Mouse (Mus musculus): ENCODE data around the gene Slc35e3. TPM values are rescaled to one million over a fixed set of nuclear protein-coding genes. Genes with fewer than 3 reads are reported as not detected.

Slc35e3 gene
- polyA plus RNA-seq, 1 experiment: 11.8 TPM

DNA sequence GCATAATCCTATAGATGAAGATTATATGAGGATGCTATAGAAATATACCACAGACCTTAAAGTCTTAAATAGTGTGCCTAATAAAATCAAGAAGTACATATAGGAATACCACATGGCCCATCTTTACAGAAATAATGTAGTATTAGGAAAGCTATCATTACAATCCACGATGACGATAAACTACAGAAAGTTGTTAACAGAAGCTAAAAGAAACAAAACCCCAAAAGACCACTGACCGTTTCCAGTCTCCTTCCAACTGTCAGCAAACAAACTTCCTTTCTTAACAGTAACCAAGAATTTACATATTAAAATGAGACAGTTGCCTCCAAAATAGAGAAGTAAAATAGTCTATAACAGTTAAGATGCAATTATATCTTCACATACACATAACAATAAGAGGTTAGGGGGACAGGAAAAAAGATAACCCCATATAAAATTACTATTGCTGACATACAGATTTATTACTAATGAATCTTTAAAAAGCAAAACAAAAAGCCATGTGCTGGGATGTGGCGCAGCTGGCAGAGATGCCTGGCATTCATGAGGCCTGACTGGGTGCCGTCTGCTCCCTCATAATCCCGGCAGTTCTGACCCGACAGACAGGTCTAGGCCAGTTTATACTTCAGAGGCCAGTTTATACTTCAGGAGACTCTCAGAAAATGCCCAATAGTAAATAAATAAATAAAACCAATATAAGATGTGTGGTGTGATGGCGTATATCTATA, 33.6 kb upstream of the Slc35e3 start:
- no peak overlapping the region for H3K27ac ChIP-seq (replicated peaks; ENCODE audit: low read depth, low read length)
- no peaks in the 10 kb centered on the region for H3K4me1 ChIP-seq (ENCODE audit: control insufficient read depth, insufficient read depth, insufficient read length, low read length)
- H3K4me3 ChIP-seq (ENCODE audit: insufficient read depth, low read depth, low read length): no peak overlapping the region

DNA sequence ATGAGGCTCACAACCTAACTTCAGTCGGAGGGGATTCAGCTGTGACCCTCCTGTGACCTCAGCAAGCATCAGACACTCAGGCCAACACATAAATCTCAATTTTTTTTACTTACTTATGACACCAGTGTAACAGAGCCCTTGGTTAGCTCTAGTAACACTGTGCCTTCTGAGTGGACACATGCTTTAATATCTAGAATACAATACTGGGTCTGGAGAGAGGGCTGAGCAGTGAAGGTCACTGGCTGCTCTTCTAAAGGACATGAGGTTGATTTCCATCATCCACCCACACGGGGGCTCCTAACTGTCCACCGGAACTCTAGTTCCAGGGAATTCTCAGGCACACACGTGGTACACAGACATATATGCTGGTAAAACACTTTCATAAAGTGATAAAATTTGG, 32.8 kb upstream of the Slc35e3 start:
- Histone ChIP-seq H3K27ac (replicated peaks; ENCODE audit: low read depth, low read length) (no peak overlapping the region), H3K4me1 (ENCODE audit: control insufficient read depth, insufficient read depth, insufficient read length, low read length) (no peaks in the 10 kb centered on the region), H3K4me3 (ENCODE audit: insufficient read depth, low read depth, low read length) (no peak overlapping the region)

- Histone ChIP-seq H3K27ac (replicated peaks; ENCODE audit: low read depth, low read length) (no peak overlapping the region), H3K4me1 (ENCODE audit: control insufficient read depth, insufficient read depth, insufficient read length, low read length) (no peaks in the 10 kb centered on the region), H3K4me3 (ENCODE audit: insufficient read depth, low read depth, low read length) (no peak overlapping the region)
Measured at GRCm38 (mm10) chr10:117778328-117778910, 32.3 kb upstream of the Slc35e3 start.

DNA sequence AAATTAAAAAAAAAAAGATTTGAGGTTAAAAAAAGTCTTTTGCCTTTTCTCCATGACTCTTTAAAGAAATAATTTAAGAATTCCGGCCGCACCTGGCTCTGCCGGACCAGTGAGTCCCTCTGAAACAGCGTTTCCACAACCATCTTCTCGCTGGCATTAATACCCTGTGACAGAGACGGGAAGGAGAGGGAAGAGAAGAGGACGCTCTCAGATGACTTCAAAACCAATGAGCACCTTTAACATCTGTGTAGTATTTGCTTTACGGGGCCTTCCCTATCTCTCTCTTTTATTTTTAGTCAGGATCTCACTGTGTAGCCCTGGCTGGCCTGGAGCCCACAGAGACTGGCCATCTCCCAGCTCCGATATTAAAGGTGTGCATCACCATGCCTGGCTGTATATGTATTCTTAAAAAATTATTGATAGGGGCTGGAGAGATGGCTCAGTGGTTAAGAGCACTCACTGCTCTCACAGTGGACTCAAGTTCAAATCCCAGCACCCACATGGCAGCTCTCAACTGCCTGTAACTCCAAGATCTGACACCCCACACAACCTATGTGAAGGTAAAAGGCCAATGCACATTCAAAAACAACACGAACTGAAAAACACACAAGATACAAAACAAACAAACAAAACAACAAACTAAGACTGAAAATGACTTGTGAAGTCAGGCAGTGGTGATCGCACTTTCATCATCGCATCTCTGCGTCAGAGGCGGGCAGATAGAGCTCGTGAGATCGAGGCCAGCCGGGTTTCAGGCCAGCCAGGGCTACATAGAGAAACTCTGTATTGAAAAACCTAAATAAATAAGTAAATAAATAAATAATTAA, 31.5 kb upstream of the Slc35e3 start:
- H3K27ac ChIP-seq (replicated peaks; ENCODE audit: low read depth, low read length): no peak overlapping the region
- no peaks in the 10 kb centered on the region for H3K4me1 ChIP-seq (ENCODE audit: control insufficient read depth, insufficient read depth, insufficient read length, low read length)
- H3K4me3 ChIP-seq (ENCODE audit: insufficient read depth, low read depth, low read length): no peak overlapping the region

- no peak overlapping the region for H3K27ac ChIP-seq (replicated peaks; ENCODE audit: low read depth, low read length)
- H3K4me3 ChIP-seq (ENCODE audit: insufficient read depth, low read depth, low read length): no peak overlapping the region
- no peaks in the 10 kb centered on the region for H3K4me1 ChIP-seq (ENCODE audit: control insufficient read depth, insufficient read depth, insufficient read length, low read length)
Measured at GRCm38 (mm10) chr10:117777103-117777470, 30.9 kb upstream of the Slc35e3 start.

GRCm38 (mm10) chr10:117776281-117777102, 30.3 kb upstream of the Slc35e3 start:
- Histone ChIP-seq H3K4me3 (ENCODE audit: insufficient read depth, low read depth, low read length) (no peak overlapping the region), H3K27ac (replicated peaks; ENCODE audit: low read depth, low read length) (no peak overlapping the region), H3K4me1 (ENCODE audit: control insufficient read depth, insufficient read depth, insufficient read length, low read length) (no peaks in the 10 kb centered on the region)

DNA sequence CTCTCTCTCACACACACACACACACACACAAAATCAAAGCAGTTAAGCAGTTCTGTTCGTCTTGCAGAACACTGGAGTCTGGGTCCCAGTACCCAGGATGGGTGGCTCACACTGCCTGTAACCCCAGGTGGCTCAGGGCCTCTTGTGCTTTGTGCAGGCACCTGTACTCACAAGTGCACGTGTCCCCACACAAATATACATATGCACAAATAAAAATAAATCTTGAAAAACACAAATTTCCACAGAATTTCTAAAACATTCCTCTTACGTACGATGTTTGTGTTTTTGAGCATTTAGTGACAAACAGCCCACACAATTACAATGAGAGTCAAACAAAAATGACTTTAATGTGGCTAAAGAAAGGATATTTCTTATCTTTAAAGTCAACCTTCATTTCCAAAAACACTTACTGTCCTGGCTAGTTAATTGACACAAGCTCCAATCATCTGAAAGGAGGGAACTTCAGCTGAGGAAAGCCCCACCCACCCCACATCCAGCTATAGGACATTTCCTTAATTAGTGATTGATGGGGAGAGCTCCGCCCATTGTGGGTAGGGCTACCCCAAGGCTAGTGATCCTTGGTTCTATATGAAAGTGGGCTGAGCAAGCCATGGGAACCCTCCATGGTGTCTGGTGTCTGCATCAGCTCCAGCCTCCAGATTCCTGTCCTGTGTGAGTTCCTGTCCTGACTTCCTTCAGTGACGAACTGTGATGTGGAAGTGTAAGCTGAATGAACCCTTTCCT, 29.4 kb upstream of the Slc35e3 start:
- Histone ChIP-seq H3K4me1 (ENCODE audit: control insufficient read depth, insufficient read depth, insufficient read length, low read length) (no peaks in the 10 kb centered on the region), H3K27ac (replicated peaks; ENCODE audit: low read depth, low read length) (no peak overlapping the region), H3K4me3 (ENCODE audit: insufficient read depth, low read depth, low read length) (no peak overlapping the region)

GRCm38 (mm10) chr10:117774817-117775120, 28.6 kb upstream of the Slc35e3 start:
- Histone ChIP-seq H3K4me3 (ENCODE audit: insufficient read depth, low read depth, low read length) (no peak overlapping the region), H3K4me1 (ENCODE audit: control insufficient read depth, insufficient read depth, insufficient read length, low read length) (no peaks in the 10 kb centered on the region), H3K27ac (replicated peaks; ENCODE audit: low read depth, low read length) (no peak overlapping the region)

DNA sequence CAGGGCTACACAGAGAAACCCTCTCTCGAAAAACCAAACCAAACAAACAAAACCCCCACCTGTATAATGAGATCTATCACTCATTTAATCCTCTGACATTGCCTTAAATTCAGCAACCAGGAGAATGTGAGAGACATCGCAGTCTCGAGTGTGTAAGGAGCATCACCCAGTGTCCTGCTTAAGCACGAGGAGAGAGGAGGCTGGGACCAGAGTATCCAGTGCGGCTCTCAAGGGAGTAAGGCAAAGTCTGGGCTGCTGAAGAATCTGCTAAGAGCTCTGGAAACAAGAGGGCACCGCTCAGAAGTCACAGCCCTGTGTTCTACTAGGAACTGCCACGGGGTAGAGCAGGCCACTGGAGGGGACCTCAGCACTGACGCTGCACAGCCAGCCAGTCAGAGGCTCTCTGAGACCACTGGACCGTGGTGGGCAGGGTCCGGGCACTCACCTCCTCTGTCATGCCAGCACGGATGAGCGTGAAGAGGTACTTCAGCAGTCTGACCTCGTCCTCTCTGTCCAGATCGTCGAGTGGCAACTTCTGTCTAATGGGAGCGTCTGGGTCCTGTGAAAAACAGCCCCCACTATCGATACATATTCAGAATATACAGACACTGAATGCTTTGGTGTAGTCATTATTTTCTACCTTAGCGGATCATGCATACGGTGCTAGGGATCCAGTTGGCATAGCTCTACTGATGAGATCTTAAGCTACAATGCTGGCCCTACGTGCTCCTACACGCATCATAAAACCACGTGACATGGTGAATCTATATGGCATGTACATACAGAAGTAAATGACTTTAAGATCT, 28.0 kb upstream of the Slc35e3 start:
- Histone ChIP-seq H3K27ac (replicated peaks; ENCODE audit: low read depth, low read length) (no peak overlapping the region), H3K4me1 (ENCODE audit: control insufficient read depth, insufficient read depth, insufficient read length, low read length) (no peaks in the 10 kb centered on the region), H3K4me3 (ENCODE audit: insufficient read depth, low read depth, low read length) (no peak overlapping the region)

DNA sequence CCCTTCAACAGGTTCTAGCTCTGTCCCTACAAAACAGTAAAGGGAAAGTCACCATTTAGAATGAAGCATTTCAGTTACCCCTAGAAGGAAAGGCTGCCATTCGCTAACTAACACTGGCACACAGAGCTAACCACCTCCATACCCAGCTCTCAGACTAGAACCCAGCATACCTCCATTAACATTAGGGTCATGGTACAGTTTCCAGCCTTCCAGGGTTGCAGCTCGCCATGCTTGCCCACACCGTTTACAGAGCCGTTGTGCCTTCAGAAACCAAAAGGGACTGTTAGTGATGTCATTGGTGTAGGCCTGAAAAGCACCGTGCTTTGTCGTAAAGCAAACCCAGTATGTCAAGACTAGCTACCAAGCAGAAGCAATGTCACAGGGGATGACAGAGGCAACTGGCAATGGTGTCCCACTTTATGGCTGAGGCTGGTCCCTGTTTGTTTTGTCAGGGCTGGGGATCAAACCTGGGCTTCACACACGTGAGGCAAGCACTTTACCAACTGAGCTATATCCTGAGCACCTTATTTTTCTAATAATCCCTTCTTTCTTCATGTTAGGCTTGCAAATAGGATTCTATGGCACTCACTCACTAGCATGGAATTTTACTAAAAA, 27.0 kb upstream of the Slc35e3 start:
- H3K4me1 ChIP-seq (ENCODE audit: control insufficient read depth, insufficient read depth, insufficient read length, low read length): no peaks in the 10 kb centered on the region
- no peak overlapping the region for H3K4me3 ChIP-seq (ENCODE audit: insufficient read depth, low read depth, low read length)
- no peak overlapping the region for H3K27ac ChIP-seq (replicated peaks; ENCODE audit: low read depth, low read length)

DNA sequence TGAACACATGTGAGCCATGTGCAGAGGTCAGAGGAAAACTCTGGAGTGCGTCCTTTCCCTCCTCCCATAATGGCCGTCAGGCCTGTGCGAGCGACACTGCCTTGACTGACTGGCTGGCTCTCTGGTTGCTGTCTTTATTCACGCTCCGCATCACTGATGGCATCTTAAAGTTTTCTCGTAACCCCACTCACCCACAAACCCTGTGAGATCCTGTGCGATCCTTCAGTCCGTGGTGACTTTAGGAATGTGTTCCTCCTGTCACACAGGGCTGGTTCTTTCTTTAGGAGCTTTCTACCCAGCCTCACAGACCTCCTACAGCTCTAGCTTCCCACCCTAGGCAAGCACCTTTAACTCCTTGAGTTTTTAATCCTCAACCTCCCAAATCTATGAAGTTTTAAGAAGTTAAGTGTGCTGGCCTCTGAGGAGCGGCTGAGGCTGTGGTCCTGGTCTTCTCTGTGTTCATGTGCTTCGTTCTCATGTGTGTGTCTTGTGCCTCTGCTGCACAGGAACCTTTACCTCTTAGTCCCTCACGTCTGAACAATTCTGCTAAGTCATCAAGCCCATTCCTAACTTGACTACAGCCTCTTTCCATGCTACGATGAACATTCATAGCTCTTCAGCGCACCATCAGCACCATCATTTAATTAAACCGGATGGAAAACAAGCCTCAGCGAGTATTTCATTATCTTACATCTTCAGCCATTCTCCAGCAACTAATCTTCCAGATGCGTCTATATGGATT, 26.4 kb upstream of the Slc35e3 start:
- Histone ChIP-seq H3K27ac (replicated peaks; ENCODE audit: low read depth, low read length) (no peak overlapping the region), H3K4me3 (ENCODE audit: insufficient read depth, low read depth, low read length) (no peak overlapping the region), H3K4me1 (ENCODE audit: control insufficient read depth, insufficient read depth, insufficient read length, low read length) (no peaks in the 10 kb centered on the region)

DNA sequence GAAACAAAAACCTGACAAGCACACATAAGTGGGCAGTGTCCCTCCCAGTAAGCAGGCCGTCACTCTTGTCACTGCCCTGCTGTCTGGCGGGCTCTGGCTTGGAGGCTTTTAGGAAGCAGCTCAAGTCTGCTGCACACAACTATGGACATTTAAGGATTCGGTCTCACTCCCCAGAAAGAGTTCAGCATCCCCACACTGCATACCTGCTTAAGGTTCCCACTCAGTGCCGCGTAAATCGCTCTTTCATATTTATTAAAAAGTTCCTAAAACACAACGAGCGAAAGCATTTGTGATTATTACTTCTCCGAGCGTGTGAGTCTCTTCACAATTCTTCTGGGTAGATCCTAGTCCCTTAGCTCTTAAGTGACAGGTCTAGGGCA, 25.0 kb upstream of the Slc35e3 start:
- H3K27ac ChIP-seq (replicated peaks; ENCODE audit: low read depth, low read length): no peak overlapping the region

More for the DNA sequence above, 25.0 kb upstream of the Slc35e3 start:
- Histone ChIP-seq H3K4me1 (ENCODE audit: control insufficient read depth, insufficient read depth, insufficient read length, low read length) (no peaks in the 10 kb centered on the region), H3K4me3 (ENCODE audit: insufficient read depth, low read depth, low read length) (no peak overlapping the region)
